Mouse (Mus musculus) adrenal gland, postnatal 4 days (tissue): ENCODE measurements around the gene Zscan2. TPM values are rescaled to one million over a fixed set of nuclear protein-coding genes. Genes with fewer than 3 reads are reported as not detected.
A peak's percentile ranks its signal among the peaks of the same experiment; 100 is the strongest.
"Not testable (repeated sequence)": the region's sequence is repeated elsewhere in the genome, so short reads cannot be mapped to it uniquely, and the experiment has no call there.

Source experiments
- DNase-seq, 2 experiments: peaks; one replicate each; pipeline ENCODE4 v3.0.0; 2021 to 2022; ENCODE audit warnings: low spot score in 2 of 2, mixed read lengths in 2 of 2
- long read RNA-seq, 2 experiments: library from polyadenylated mRNA; stranded (forward); transcript quantifications; one replicate each; pipeline ENCODE4 v2.0.0; 2021
- total RNA-seq, 2 experiments: library from RNA; stranded (reverse); gene quantifications; 2 replicates each; pipeline ENCODE4 v1.2.3; 2021

Gene Zscan2
- total RNA-seq = 10 to 100 TPM; 13.4 to 14.2 TPM
- long read RNA-seq, experiment 1 = 0 reads
- long read RNA-seq, experiment 2, transcript Zscan2-202 (3 exons, 699 nt) = major isoform, 5 of 10 reads
- long read RNA-seq, experiment 2, partial matches to known transcripts = 0 of 10 reads
- long read RNA-seq, experiment 2, other reads (novel, unspliced or antisense) = 2 of 10 reads

GRCm38 (mm10) chr7:80860729-80861274 is at the start of gene Zscan2:
Gene Zscan2 (plus strand): TSS chr7:80860920.
- DNase-seq = peak; percentile 65 to 84

GRCm38 (mm10) chr7:80813397-80813796 is 47.3 kb upstream of the Zscan2 start:
- no peak for DNase-seq

- no peak for DNase-seq
Measured at GRCm38 (mm10) chr7:80816641-80817040, 44.1 kb upstream of the Zscan2 start.

GRCm38 (mm10) chr7:80820838-80821237 is 39.9 kb upstream of the Zscan2 start:
- DNase-seq = no peak

- DNase-seq = no peak
Measured at GRCm38 (mm10) chr7:80823267-80823666, 37.5 kb upstream of the Zscan2 start.

GRCm38 (mm10) chr7:80823875-80824682 is 36.6 kb upstream of the Zscan2 start:
- DNase-seq = no peak

DNA sequence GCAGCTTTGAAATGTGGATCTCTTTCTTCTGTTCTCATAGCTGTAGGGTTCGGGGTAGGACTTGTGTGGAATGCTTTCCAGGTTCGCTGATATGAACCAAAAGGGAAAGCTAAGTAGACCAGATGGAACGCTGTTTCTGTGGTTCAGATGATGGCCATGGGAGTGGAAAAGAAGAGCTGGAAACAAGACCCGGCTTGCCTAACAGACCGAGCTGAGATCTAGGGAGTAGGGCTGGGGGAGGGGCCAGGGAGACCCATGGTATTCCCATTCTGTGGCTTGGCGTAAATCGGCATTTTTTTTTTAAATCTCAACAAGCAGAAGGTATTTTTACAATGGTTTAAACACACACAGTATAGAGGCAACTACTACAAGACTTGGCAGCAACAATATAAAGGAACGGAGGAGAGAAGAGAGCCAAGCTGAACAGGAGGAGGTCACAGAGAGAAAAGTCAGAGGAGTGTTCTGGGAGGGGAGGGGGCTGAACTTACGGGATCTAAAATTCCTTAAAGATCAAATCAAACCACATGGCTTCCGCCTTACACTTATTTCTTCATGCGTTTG is 34.8 kb upstream of the Zscan2 start, which contains the start of gene Iqgap1:
Iqgap1 (minus strand) TSS at position 132 of the 561 bp plus-strand sequence.
- DNase-seq = no peak

DNA sequence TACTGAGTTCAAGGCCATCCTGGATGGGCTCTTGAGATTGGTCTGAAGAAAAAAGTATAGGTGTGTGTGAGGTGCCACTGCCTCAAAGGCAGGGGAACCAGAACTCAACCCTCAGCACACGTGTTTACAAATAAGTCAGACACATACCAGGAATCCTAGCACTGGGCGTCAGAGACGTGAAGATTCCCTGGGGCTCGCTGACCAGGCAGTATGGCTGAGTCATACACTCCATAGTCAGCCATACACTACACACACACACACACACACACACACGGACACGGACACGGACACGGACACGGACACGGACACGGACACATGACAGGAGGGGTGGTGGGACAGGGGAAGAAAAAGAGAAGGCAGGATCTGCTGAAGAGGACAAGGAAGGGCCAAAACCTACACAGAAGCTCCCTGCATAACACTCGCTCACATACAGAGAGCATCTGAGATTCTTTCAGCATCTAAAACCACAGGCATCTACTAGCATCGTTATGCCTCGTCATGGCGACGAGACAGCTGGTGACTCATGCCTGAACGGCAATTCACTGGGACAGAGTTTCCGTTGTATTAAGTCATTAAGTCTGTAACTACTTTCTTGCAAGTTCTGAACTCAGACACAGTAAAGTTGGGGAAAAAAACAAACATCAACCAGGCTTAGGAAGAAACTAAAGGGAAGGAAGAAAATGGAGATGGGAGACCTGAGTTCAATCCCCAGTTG is 32.4 kb upstream of the Zscan2 start:
- DNase-seq = no peak

DNA sequence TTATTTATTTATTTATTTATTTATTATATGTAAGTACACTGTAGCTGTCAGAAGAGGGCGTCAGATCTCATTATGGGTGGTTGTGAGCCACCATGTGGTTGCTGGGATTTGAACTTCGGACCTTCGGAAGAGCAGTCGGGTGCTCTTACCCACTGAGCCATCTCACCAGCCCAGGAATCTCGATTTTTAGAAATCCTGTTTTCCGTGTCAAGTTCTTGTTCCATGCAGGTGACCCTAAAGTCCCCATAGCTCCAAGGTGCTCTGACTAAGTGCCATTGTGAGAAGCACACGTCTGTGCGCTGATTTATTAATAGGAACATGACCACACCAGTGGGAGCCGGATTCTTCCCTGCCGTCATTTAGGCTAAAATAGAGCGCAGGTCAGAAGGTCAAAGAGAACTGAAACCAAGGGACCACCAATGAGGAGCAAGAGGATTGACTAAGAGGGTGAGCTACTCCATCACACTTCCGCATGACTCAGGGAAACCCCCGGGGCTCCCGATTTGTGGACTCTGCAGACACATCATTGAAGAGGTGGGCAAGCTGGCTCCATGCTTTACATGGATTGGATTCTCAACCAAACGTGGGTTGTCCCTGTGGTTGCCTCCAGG is 30.4 kb upstream of the Zscan2 start:
- DNase-seq = no peak

- DNase-seq = no peak
Measured at GRCm38 (mm10) chr7:80832191-80832590, 28.5 kb upstream of the Zscan2 start.

- not testable (repeated sequence) for DNase-seq
Measured at GRCm38 (mm10) chr7:80832996-80833650, 27.6 kb upstream of the Zscan2 start.

- no peak for DNase-seq
Measured at GRCm38 (mm10) chr7:80833651-80834532, 26.8 kb upstream of the Zscan2 start.

- no peak for DNase-seq
Measured at GRCm38 (mm10) chr7:80835984-80836652, 24.6 kb upstream of the Zscan2 start.

- no peak for DNase-seq
Measured at GRCm38 (mm10) chr7:80837736-80838135, 23.0 kb upstream of the Zscan2 start.

DNA sequence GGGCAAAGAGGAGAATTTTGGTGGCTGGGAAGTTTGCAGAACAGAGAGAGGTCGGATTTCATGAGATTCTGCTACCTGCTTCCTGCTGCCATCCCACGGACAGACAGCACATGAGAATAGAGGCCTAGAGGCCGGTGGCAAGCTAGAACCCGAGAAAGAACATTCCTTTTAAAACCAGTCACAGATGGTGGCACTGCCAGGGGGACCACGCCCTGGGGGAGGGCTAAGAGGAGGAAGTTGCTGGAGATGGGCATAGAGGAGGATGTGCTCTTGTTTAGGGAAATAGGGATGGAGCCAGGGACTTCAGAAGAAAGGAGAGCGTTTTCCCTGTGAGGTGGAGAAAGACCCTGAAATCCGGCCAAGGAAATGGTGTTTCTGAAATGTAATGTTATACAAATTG is 22.5 kb upstream of the Zscan2 start:
- no peak for DNase-seq

DNA sequence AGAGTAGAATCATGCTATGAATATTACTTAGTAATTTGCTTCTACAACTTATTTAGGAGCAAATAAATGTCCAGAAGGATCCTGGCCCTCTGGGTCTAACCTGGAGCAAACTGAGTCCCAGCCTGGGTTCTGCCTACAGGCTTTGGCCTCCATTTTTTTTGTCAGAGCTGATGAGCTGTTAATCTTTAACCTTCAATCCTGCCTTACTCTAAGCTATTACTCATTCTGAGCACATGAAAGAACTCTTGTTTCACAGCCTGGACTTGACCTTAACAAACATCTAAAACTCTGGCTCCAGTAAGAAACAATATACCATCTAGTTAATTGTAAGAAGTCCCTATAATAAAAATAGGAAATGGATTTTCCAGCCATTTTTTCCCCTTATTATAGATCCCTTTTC is 21.0 kb upstream of the Zscan2 start:
- no peak for DNase-seq

GRCm38 (mm10) chr7:80840241-80840640 is 20.5 kb upstream of the Zscan2 start:
- no peak for DNase-seq

- no peak for DNase-seq
Measured at GRCm38 (mm10) chr7:80840937-80841336, 19.8 kb upstream of the Zscan2 start.

DNA sequence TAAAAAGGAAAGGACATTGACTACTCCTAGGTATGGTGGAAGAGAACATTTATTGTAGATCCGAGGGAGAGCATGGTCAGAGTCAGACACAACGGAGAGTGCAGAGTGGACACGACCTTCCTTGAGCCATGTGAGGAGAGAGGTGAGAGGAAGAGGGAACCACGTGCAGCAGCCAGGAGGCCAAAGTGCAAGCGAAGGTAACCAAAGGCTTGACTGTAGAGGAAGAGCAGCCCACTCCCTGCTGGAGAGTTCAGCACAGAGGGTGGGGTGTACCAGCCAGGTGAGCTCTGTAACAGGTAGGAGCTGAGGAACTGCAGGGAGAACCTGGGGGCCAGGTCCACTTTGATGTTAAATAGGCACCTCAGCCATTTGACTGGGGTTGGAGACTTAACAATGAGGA is 18.6 kb upstream of the Zscan2 start:
- no peak for DNase-seq
